21 mouse cellular contexts compared by ENCODE assay signal in the genomic region with DNA sequence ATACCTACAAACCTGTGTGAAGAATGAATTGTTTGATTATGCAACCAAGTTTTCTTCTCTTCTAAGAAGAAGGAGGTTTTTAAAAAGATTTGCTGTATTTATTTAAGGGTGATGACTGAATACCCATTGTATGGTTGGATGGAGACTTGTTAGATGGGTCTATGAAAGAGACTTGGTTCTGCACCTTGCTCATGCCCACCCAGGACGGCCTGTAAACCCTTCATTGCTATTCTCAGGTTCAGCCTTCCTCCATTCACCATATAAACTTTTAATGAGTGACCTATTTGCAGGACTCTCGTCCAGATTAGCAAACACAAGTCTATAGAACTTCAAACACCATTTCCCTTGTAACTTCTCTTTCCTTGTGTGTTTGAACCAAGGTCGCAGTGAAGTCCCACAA.
DNase-seq lines count a peak whose midpoint lies in the region; ATAC-seq and TF ChIP-seq lines count a peak whose summit lies in the region.
"Had no signal": no experiment of that assay in that cellular context is flagged by ENCODE, and none has a peak within 500 bp of the region (broad histone marks: within the 10 kb centered on the region; RNA-seq: fewer than 3 reads in every experiment).

No protein-coding gene starts in this region.

- peak; percentile 40 for DNase-seq in lung, embryonic 14.5 days
- DNase-seq in lung, postnatal 4 days, result no peak
- no peak for DNase-seq in lung, postnatal 14 days
- DNase-seq: adrenal gland, adult 2 months; adrenal gland, postnatal 10 days; adrenal gland, postnatal 25 days; cerebellum, adult 11 months; cerebellum, adult 18-20 months; cerebellum, adult 8-10 months; cerebellum, adult 9-11 months; cerebellum, postnatal 14 days; cerebellum, postnatal 36 days; embryo, embryonic 11 days had no signal

- H3K27me3 ChIP-seq in lung, embryonic 14.5 days (ENCODE audit: insufficient read depth, low read length), result no peaks in the 10 kb centered on the region
- no peaks in the 10 kb centered on the region for H3K27me3 ChIP-seq in lung, embryonic 16.5 days (ENCODE audit: control insufficient read depth, insufficient read depth, low read depth, low read length)
- H3K27me3 ChIP-seq: embryonic facial prominence, embryonic 13.5 days; embryonic facial prominence, embryonic 15.5 days; forebrain, embryonic 12.5 days had no signal

- H3K9ac ChIP-seq in lung, embryonic 14.5 days, result no peak overlapping the region
- no peak overlapping the region for H3K9ac ChIP-seq in lung, embryonic 16.5 days (ENCODE audit: low read length)
- H3K9ac ChIP-seq: embryonic facial prominence, embryonic 13.5 days; embryonic facial prominence, embryonic 15.5 days; forebrain, embryonic 12.5 days had no signal

- WGBS in lung, embryonic 14.5 days, result 66% methylated on average over 3 of the region's 3 CpGs
- WGBS in lung, embryonic 16.5 days, result 45% methylated on average over 3 of the region's 3 CpGs

- no peaks in the 10 kb centered on the region for H3K36me3 ChIP-seq in lung, embryonic 14.5 days (ENCODE audit: insufficient read depth)
- H3K36me3 ChIP-seq in lung, embryonic 16.5 days (ENCODE audit: control insufficient read depth, insufficient read depth, low read length), result no peaks in the 10 kb centered on the region
- H3K36me3 ChIP-seq: embryonic facial prominence, embryonic 13.5 days; embryonic facial prominence, embryonic 15.5 days; forebrain, embryonic 10.5 days; forebrain, embryonic 12.5 days had no signal

- H3K4me2 ChIP-seq in lung, embryonic 14.5 days, result no peak overlapping the region
- H3K4me2 ChIP-seq in lung, embryonic 16.5 days (ENCODE audit: low read depth, low read length), result no peak overlapping the region
- H3K4me2 ChIP-seq: embryonic facial prominence, embryonic 13.5 days; embryonic facial prominence, embryonic 15.5 days; forebrain, embryonic 12.5 days had no signal

- H3K27ac ChIP-seq in lung, embryonic 14.5 days (ENCODE audit: low read depth), result 0 out of 2 replicates have a peak overlapping the region, but pooled peaks have one; percentile 40
- H3K27ac ChIP-seq in lung, embryonic 16.5 days (ENCODE audit: low read length), result peak overlapping the region; percentile 36; the same call in 1 of the 2 replicates
- H3K27ac ChIP-seq: embryonic facial prominence, embryonic 13.5 days; embryonic facial prominence, embryonic 15.5 days; forebrain, embryonic 10.5 days; forebrain, embryonic 12.5 days had no signal

- H3K9me3 ChIP-seq in lung, embryonic 14.5 days (ENCODE audit: low read depth, low read length), result peaks cover 3% of the 10 kb centered on the region; the same call in 1 of the 2 replicates
- H3K9me3 ChIP-seq in lung, embryonic 16.5 days (ENCODE audit: control insufficient read depth, low read length), result peaks cover 3% of the 10 kb centered on the region; the same call in 1 of the 2 replicates
- H3K9me3 ChIP-seq: embryonic facial prominence, embryonic 13.5 days; embryonic facial prominence, embryonic 15.5 days; forebrain, embryonic 10.5 days; forebrain, embryonic 12.5 days had no signal

- H3K4me1 ChIP-seq in lung, embryonic 14.5 days (ENCODE audit: insufficient read depth), result no peaks in the 10 kb centered on the region
- H3K4me1 ChIP-seq in lung, embryonic 16.5 days (replicated peaks; ENCODE audit: control insufficient read depth, insufficient read depth, low read length), result no peaks in the 10 kb centered on the region
- H3K4me1 ChIP-seq: embryonic facial prominence, embryonic 13.5 days; embryonic facial prominence, embryonic 15.5 days; forebrain, embryonic 10.5 days; forebrain, embryonic 12.5 days had no signal

- TF ChIP-seq CTCF in lung, embryonic 14.5 days (IDR thresholded peaks at IDR 0.05; ENCODE audit: low read depth), result no peak

- no peak overlapping the region for H3K4me3 ChIP-seq in lung, embryonic 14.5 days (ENCODE audit: low read depth, low read length)
- H3K4me3 ChIP-seq in lung, embryonic 16.5 days (ENCODE audit: low read length), result no peak overlapping the region
- H3K4me3 ChIP-seq: embryonic facial prominence, embryonic 13.5 days; embryonic facial prominence, embryonic 15.5 days; erythroblast, embryonic 14.5 days; forebrain, embryonic 10.5 days; forebrain, embryonic 12.5 days had no signal

- peak; percentile 78; the same call in 1 of the 2 replicates for ATAC-seq in lung, embryonic 14.5 days (ENCODE audit: insufficient read depth)
- peak; percentile 41; the same call in 1 of the 2 replicates for ATAC-seq in lung, embryonic 16.5 days (ENCODE audit: low read depth)
- ATAC-seq: forebrain, embryonic 14.5 days; forebrain, embryonic 16.5 days had no signal
